ENCODE assay signal across 19 mouse cellular contexts in the genomic region with DNA sequence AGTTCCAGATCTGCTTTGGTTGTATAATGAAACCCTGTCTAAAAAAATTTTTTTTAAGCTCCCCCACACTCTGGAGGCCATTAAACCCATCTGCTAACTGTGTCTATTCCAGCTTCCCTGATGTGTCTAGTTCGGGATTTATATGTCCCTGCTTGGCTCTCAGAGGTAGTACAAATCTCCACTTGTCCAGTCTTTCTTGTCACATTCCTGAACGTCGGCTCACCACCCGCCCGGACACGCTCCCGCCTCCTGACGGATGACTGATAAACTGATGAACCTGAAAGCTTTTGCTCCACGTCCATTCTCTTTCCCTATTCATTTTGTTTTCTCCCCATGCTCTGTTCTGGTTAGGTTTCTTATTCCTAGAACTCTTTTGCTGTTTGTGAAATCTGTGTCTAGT. TPM values are rescaled to one million over a fixed set of nuclear protein-coding genes. Genes with fewer than 3 reads are reported as not detected.
"Had no signal": no experiment of that assay in that cellular context is flagged by ENCODE, and none has a peak within 500 bp of the region (broad histone marks: within the 10 kb centered on the region; RNA-seq: fewer than 3 reads in every experiment).

No protein-coding gene starts in this region.

- DNase-seq: kidney, adult 2 months; kidney, postnatal 25 days; left cerebral cortex, postnatal 4 days; liver, postnatal 0 days; lung, embryonic 14.5 days; retina, postnatal 1 day; right cerebral cortex, postnatal 25 days; spleen, adult 18-20 months; thymus, adult 2 months; thymus, postnatal 14 days; thymus, postnatal 4 days had no signal

RNA-seq across cellular contexts. Expression of gene Hmx2, which starts 33.6 kb away (rescaled TPM):
- polyA plus RNA-seq: kidney, embryonic 14.5 days; limb, embryonic 12.5 days; limb, embryonic 15.5 days; liver, embryonic 11.5 days; liver, embryonic 14.5 days; liver, postnatal 0 days; lung, embryonic 14.5 days; lung, postnatal 0 days; macrophage had no signal

RNA-seq across cellular contexts. Expression of gene Hmx3, which starts 39.5 kb away (rescaled TPM):
- polyA plus RNA-seq: kidney, embryonic 14.5 days; limb, embryonic 12.5 days; limb, embryonic 15.5 days; liver, embryonic 11.5 days; liver, embryonic 14.5 days; liver, postnatal 0 days; lung, embryonic 14.5 days; lung, postnatal 0 days; macrophage; midbrain, embryonic 10.5 days had no signal
